Mouse (Mus musculus) gastrocnemius, postnatal 4 days (tissue): ENCODE measurements around the gene Cth. TPM values are rescaled to one million over a fixed set of nuclear protein-coding genes. Genes with fewer than 3 reads are reported as not detected.

Experiments used
- total RNA-seq, 2 experiments: library from RNA; stranded (reverse); gene quantifications; 2 replicates each; pipeline ENCODE4 v1.2.3; 2021

The Cth gene
- total RNA-seq, 2 experiments from 2014 or later, result 1.3 to 1.5 TPM

Other genes with a start within 250 kb of the Cth start
- 10 to 100 TPM; 28.9 to 32.7 TPM for gene Ankrd13c, start 22.2 kb upstream of the Cth start, total RNA-seq
- gene Srsf11, start 111.6 kb upstream of the Cth start, total RNA-seq, result 100 to 1,000 TPM; 113 to 140 TPM
- 10 to 100 TPM; 15.3 to 17.3 TPM for gene Lrrc40, start 111.6 kb upstream of the Cth start, total RNA-seq